Mouse (Mus musculus): ENCODE measurements around the gene Serpinh1.
"Not testable (repeated sequence)": the region's sequence is repeated elsewhere in the genome, so short reads cannot be mapped to it uniquely, and the experiment has no call there.

The Serpinh1 gene

GRCm38 (mm10) chr7:99374325-99374724, 21.3 kb upstream of the Serpinh1 start:
- not testable (repeated sequence) for DNase-seq (ENCODE audit: extremely low spot score)

DNA sequence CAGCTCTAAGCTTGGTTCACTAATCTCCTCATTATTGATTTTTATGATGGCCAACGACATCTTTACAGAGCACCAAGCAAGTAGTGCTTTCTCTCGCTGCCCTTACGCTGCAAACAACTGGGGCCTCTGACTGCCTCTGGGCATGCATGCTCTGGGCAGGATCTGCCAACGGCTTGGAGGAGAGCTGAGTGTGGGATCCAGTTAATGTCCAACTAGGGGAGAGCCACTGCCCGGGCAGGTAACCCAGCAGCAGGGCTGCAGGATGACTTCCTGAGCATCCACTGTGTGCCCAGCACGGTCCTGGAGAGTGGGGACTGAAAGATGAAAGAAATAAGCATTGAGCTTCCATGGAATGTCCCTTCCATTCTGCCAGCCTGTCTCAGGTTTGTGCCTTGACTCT, 13.7 kb upstream of the Serpinh1 start:
- DNase-seq (ENCODE audit: extremely low spot score) = no peak

- peak; percentile 74 for DNase-seq (ENCODE audit: extremely low spot score)
Measured at GRCm38 (mm10) chr7:99365069-99365468, 12.0 kb upstream of the Serpinh1 start.

- no peak for DNase-seq (ENCODE audit: extremely low spot score)
Measured at GRCm38 (mm10) chr7:99362137-99362536, 9.1 kb upstream of the Serpinh1 start.

DNA sequence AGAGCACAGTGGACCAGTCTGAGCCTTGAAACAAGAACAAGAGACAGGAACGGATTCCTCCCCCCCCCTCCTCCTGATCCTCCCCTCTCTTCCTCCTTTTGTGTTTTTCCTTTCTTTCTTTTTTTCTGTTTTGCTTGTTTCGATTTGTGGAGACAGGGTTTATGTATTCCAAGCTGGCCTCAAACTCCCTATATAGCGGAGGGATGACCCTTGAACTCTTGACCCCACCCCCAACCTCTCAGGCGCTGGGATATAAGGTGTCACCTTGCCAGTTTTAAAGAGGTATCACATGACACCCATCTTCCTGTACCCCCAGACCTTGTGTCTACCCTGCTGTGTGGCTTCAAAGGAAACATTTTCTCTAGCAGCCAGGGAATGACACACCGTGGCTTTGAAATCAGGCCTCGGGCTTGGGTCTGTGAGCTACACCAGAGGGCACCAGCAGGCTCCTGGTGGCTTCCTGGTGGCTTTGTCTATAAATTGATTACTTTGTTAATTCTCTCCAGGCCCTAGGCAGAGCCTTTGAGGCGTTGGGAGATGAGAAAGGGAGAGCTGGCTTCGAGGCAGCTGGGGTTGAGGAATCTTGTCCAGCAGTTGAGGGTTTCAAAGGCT, 7.9 kb upstream of the Serpinh1 start:
- DNase-seq (ENCODE audit: extremely low spot score) = peak; percentile 64

DNA sequence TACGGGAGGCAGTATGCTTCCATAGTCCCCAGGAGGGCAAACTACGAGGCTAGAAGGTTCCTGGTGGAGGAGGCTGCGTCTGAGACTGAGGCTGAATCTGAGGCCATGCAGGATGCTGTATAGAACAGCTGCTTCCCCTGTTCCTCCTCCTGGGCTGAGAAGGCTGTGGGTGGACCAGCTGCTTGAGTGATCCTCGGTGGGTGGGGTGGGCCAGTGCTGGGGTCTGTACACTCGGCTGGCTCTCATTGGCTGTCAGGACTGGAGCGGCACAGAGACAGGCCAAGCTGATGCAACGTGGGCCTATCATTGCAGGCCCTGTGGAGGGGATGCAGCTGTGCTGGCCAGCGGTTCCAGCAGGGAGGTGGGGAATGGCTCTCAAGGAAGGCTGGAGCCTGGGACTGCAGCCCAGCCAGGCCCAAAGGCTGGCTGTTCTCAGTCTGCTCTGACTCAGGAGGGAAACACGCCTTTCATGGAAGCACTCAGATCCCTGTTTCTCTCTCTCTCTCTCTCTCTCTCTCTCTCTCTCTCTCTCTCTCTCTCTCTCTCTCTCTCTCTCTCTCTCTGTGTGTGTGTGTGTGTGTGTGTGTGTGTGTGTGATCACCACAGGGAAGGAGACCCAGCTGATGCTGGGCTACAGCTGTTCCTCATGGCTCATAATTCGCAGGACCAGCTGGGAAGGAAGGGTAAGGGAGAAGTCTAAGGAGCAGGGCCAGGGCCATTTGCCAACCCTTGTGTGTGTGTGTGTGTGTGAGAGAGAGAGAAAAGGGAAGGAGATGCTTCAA, 7.2 kb upstream of the Serpinh1 start:
- DNase-seq (ENCODE audit: extremely low spot score) = peak; percentile 92

- no peak for DNase-seq (ENCODE audit: extremely low spot score)
Measured at GRCm38 (mm10) chr7:99358371-99358770, 5.3 kb upstream of the Serpinh1 start.

DNA sequence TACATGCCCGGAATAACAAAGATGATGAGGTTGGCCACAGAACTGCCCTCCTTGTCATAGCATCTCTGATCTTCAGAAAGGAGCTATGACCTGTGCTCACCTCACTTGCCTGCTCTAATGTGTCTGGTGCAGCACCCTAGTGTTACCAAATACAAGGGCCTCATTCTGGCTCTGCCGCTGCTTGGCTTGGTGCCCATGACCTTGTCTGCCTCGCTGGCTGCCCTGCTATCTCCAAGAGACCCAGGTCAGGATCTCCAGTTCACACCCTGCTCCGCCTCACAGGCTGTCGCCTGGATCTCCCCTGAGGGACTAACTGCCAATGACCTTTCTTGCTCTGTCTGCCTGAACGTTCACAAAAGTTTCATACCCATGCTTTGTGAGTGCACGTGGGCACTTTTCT, 4.2 kb upstream of the Serpinh1 start:
- no peak for DNase-seq (ENCODE audit: extremely low spot score)

DNA sequence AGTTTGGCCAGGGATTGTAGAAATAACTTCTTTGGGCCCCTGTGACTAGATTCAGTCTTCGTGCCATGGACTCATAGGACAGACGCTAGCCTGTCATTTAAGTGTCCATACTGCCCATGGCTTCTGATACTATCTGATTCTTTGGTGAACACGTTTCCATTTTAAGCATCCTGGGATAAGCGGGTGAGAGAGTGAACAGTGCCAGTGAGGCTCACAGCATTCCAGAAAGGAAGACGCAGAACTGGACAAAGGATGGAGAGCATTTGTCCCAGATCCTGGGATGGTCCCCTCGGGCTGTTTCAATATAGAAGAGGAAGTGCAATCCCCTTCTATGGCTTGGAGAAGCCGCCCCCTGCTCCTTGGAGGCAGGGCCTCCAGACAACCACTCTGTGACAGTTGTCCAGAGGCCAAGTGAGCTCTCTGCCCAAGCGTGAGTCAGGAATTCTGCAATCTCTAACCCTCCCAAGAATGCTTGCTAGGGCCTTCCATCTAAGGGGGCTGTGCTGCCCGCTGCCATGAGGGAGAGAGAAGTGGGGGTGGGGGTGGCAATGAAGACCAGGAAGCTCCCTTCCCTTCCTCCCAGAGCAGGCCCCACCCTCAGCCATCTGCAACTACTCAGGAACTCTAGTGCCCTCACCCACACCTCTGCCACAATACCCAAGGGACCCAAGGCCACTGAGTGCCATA, 3.3 kb upstream of the Serpinh1 start:
- DNase-seq (ENCODE audit: extremely low spot score) = peak; percentile 39

- peak; percentile 84 for DNase-seq (ENCODE audit: extremely low spot score)
Measured at GRCm38 (mm10) chr7:99355731-99356131, 2.7 kb upstream of the Serpinh1 start.

GRCm38 (mm10) chr7:99351802-99352517, 1.1 kb downstream of the Serpinh1 start:
- DNase-seq (ENCODE audit: extremely low spot score) = peak; percentile 88

- DNase-seq (ENCODE audit: extremely low spot score) = peak; percentile 69
Measured at GRCm38 (mm10) chr7:99351104-99351801, 1.8 kb downstream of the Serpinh1 start.

- DNase-seq (ENCODE audit: extremely low spot score) = no peak
Measured at GRCm38 (mm10) chr7:99349782-99350720, 3.0 kb downstream of the Serpinh1 start.

- DNase-seq (ENCODE audit: extremely low spot score) = no peak
Measured at GRCm38 (mm10) chr7:99348883-99349282, 4.2 kb downstream of the Serpinh1 start.

- DNase-seq (ENCODE audit: extremely low spot score) = no peak
Measured at GRCm38 (mm10) chr7:99347268-99347667, 5.8 kb downstream of the Serpinh1 start.

GRCm38 (mm10) chr7:99343577-99343976, 9.5 kb downstream of the Serpinh1 start:
- no peak for DNase-seq (ENCODE audit: extremely low spot score)

GRCm38 (mm10) chr7:99340736-99341135, 12.3 kb downstream of the Serpinh1 start:
- no peak for DNase-seq (ENCODE audit: extremely low spot score)

GRCm38 (mm10) chr7:99332774-99333480, 20.1 kb downstream of the Serpinh1 start:
- peak; percentile 87 for DNase-seq (ENCODE audit: extremely low spot score)

DNA sequence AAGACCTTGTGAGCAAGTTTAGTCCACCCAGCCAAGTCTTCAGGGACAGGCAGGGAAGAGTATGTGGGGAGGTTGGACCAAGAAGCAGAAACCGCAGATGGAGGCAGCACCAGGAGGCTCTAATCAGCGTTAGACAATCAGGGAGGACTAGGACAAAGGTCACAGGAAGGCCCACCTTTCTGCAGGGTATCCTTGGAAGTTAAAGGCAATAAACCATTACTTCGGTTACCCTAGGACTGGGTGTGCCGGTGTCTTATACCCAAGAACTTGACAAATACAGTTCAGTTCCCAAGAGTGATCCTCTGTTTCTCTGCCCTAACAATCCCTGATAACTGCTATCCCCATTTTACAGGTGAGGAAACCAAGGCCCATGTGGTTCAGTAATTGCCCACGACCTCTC, 23.0 kb downstream of the Serpinh1 start:
- DNase-seq (ENCODE audit: extremely low spot score) = no peak

GRCm38 (mm10) chr7:99328847-99329246, 24.2 kb downstream of the Serpinh1 start:
- no peak for DNase-seq (ENCODE audit: extremely low spot score)
